Mouse (Mus musculus): ENCODE measurements around the gene Gpr4.

Gpr4 gene

DNA sequence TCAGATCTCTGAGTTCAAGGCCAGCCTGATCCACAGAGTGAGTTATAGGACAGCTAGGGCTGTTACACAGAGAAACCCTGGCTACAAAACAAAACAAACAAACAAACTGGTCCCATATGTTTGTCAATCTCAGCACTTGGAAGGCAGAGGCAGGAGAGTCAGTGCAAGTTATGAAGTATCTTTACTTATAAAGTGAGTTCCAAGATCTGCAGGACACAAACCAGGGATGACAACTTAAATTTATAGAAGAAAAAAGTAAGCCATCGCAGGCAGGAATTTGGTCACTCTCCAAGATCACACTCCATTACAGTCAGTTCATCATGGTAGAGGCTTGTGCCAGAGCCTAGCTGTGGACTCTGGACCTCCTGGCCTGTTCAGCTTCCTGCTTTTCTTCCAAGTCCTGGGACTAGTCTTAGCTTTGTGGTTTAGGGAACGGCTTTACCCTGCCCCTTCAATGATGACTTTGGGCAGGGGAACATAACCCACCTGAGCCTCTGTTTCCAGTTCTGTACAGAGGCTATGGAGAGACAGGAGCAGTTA lies 17.8 kb downstream of the Gpr4 start:
- no peak for DNase-seq

- DNase-seq, result no peak
Observed at GRCm38 (mm10) chr7:19230899-19231298, 18.6 kb downstream of the Gpr4 start.

GRCm38 (mm10) chr7:19231849-19232248 lies 19.5 kb downstream of the Gpr4 start:
- no peak for DNase-seq

- DNase-seq, result no peak
Observed at GRCm38 (mm10) chr7:19234652-19235051, 22.3 kb downstream of the Gpr4 start.

GRCm38 (mm10) chr7:19235092-19235671 lies 22.8 kb downstream of the Gpr4 start:
- no peak for DNase-seq

DNA sequence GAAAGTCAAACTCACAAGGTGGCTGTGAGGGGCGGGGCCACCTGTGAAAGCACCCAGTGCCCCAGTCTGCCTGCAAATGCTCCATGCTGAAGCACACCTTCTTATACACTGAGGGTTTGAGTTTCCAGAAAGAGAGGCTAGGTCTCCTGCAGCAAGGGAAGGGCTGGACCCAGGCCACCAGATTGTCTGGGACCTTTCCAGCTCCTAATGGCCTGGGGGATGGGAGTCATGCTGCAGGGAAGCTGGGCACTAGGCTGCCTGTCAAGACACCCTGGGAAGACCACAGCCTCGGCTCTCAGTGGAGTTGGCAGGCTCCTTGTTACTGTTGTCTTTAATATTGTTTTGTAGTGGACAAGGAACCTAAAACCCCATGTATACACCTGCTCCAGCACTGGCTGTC lies 24.1 kb downstream of the Gpr4 start:
- DNase-seq, result no peak

DNA sequence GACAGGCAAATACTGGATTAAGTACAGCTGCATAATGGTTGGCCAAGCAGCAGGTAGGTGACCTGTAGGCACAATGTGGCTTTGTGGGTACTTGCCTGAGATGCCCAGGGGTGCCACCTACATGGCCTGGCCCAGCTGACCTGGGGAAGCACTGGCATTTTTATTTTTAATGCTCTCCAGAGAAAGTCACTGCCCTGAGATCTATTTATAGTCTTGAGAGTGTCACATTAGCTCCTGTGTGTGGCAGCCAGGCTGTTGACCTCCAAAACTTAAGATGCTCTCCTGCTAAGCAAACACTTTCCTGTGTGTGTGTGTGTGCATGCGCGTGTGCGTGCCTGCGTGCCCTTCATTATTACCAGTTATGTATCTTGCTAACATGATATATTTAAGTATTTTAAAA lies 26.0 kb downstream of the Gpr4 start:
- no peak for DNase-seq

DNA sequence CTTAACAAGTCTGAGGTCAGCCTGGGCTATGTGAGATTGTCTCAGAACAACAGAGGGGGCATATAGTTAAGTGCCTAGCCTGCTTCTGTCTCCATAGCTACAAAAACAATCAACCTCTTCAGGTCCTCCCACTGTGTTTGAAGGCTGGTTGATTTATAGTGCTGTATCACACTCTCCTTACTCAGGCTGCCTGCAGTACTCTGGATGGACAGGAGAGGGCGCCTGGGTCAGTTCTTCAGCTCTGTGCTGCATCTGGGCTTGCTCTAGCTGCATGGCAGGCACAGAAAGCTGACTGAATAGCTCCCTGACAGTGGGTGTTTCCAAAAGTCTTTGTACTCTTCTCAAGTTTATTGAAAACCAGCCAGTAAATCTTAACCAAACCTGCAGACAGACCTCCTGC lies 27.1 kb downstream of the Gpr4 start:
- DNase-seq, result peak; percentile 95

GRCm38 (mm10) chr7:19239986-19240385 lies 27.6 kb downstream of the Gpr4 start:
- DNase-seq, result no peak

DNA sequence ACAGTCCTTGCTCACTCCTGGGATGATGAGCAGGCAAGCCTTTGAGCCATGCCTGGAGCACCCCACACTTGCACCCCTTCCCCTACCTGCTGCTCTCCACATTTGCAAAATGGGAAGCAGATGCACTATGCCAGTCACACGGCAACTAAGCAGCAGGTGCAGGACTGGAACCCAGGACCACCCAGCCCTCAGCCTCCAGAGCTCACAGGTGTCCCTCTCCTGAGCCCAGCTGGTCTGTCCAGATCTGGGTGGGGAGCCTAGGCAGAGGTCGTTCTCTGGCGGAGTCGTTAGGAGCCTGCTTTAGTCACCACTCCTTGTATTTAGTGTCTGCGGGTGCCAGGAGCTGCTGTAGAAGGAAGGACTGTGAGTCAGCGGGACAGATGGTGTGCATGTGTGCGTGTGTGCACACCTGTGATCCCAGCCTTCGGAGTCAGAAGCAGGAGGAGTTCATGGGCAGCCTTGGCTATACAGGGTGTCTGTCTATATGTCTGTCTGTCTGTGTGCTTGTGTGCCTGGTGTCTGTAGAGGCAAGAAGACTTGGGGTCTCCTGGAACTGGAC lies 28.6 kb downstream of the Gpr4 start:
- no peak for DNase-seq

DNA sequence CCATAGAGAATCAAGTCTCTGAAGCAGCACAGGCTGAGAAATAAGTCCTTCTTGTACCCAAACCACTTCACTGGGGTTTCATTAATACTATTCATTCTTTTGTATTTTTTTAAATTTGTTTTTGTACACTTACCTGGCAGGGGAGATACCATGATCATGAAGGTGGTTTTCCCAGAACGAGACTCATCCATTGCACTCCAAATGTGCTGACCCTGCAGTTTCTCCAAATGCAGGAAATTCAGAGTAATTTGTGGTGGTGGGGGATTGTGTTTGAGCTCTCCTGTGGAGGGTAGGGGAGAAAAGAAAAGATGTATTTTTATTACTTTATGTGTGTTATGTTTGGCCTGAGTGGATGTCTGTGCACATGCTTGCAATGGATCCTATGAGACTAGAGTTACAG lies 29.7 kb downstream of the Gpr4 start:
- DNase-seq, result no peak

- no peak for DNase-seq
Observed at GRCm38 (mm10) chr7:19243858-19244257, 31.5 kb downstream of the Gpr4 start.

DNA sequence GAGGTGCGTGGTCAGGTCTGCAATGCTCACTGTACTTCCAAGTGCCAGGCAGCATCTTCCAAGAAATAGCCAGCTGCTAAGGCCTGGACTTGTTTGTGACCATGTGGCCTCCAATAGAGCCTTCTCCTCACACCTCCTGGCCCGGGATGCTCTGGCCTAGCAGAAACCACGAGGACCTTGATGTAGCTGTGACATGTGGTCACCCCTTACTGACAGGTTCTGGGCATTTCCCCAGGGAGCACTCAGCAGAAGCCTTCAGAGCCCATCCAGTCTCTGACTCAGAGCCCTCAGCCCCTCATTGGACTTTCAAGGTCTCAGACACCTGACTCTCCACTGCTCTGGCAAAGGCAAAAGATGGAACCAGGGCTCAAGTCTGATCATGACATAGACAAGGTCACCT lies 32.7 kb downstream of the Gpr4 start:
- DNase-seq, result no peak

DNA sequence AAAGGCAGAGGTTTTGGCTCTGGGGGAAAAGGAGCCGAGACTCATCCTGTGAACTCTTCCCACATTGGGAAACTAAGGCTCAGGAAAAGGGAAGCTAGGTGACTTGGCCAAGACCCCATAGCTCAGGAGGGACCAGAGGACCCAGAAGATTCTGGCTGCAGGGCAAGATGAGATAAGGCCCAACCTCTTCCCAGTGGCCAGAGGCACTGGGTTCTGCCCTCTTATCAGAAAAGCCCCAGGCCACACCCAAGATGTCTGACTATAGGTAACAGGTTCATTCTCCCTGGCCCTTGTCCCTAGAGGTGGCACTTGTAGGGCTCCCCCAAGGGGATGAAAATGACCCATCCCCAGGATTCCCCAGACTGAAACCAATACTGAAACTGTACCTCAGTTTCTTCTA lies 34.5 kb downstream of the Gpr4 start:
- DNase-seq, result no peak

GRCm38 (mm10) chr7:19247511-19247910 lies 35.2 kb downstream of the Gpr4 start:
- no peak for DNase-seq

- no peak for DNase-seq
Observed at GRCm38 (mm10) chr7:19252078-19252477, 39.7 kb downstream of the Gpr4 start.

GRCm38 (mm10) chr7:19253437-19253836 lies 41.1 kb downstream of the Gpr4 start:
- DNase-seq, result no peak

GRCm38 (mm10) chr7:19255395-19255794 lies 43.1 kb downstream of the Gpr4 start:
- DNase-seq, result no peak

DNA sequence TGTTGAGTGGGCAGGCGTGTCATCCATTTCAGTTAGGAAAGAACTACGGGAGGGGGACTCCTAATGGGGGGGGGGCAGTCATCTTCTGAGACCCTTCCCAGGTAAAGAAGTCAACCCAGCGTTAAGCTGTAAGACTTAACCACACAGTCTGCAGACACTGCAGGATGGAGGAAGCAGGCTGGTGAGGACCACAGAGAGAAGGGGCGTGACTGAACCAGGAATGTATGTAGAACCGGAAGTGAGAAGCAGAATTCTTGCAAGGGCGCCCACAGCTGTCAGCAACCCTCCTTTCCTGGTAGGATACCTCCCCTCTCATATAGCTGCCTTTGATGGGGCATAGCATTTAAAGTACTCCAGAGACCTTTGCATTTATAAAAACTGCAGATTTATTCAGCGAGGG lies 44.2 kb downstream of the Gpr4 start:
- no peak for DNase-seq

GRCm38 (mm10) chr7:19257390-19258022 lies 45.2 kb downstream of the Gpr4 start:
- peak; percentile 51 for DNase-seq

DNA sequence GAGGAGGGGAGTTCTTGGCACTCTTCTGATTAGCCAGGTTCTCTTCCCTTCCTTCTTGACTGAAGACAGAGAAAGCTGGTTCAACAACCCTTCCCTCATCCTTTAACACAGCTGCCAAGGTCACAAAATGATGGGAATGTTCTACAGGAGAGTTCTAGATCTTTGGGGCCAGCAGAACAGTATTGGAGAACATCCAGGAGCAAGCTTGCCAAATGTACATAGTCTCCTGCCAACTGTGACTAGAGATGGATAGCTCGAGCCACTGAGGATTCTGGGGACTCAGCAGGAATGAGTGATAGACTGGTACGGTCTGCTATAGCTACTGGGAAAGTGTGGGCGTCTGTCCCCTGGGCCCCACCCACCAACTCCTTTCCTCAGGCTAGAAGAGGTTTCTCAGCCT lies 46.0 kb downstream of the Gpr4 start:
- no peak for DNase-seq

- DNase-seq, result no peak
Observed at GRCm38 (mm10) chr7:19265147-19265546, 52.8 kb downstream of the Gpr4 start.

- no peak for DNase-seq
Observed at GRCm38 (mm10) chr7:19265928-19266822, 53.8 kb downstream of the Gpr4 start.

GRCm38 (mm10) chr7:19267051-19267450 lies 54.7 kb downstream of the Gpr4 start:
- DNase-seq, result no peak

Measured in right cerebral cortex, postnatal 4 days (tissue).